Mouse (Mus musculus) liver, embryonic 14.5 days (tissue): ENCODE data around the gene Rer1. TPM values are rescaled to one million over a fixed set of nuclear protein-coding genes. Genes with fewer than 3 reads are reported as not detected.
A peak's percentile ranks its signal among the peaks of the same experiment; 100 is the strongest.

Experiments
- ATAC-seq: fragments of 200-750 bp; cut with Nextera tagmentation; 2 replicates; pipeline ENCODE4 v1.8.0; 2017; ENCODE audit warnings: moderate number of reproducible peaks, mild to moderate bottlenecking, moderate library complexity; ENCODE audit not compliant: insufficient read depth
- DNase-seq, 3 experiments: peaks; one replicate each; pipeline ENCODE4 v3.0.0-alpha.2; 2012 to 2013; ENCODE audit warnings: low read depth in 3 of 3, low spot score in 3 of 3
- H3K27ac ChIP-seq: fragments of 300-500 bp; sonication (generic); 2 replicates; pipeline ENCODE4 v1.5.1; 2014; ENCODE audit warnings: moderate library complexity, mild to moderate bottlenecking, control low read depth, inconsistent platforms
- H3K27me3 ChIP-seq: fragments of 300-500 bp; sonication (generic); 2 replicates; pipeline ENCODE4 v1.6.1; 2014; ENCODE audit warnings: mild to moderate bottlenecking, low read length, moderate library complexity; ENCODE audit not compliant: control insufficient read depth, insufficient read depth
- H3K36me3 ChIP-seq: fragments of 300-500 bp; sonication (generic); replicated peaks from 2 replicates; pipeline ENCODE4 v1.6.1; 2014; ENCODE audit warnings: low read depth; ENCODE audit not compliant: control insufficient read depth, insufficient read depth
- H3K4me1 ChIP-seq, 2 experiments: fragments of 200-500 bp in 1 of 2; fragments of 300-500 bp in 1 of 2; sonication (generic) in 1 of 2; replicated peaks; 2 replicates each; pipeline ENCODE4 v1.6.1; 2012 to 2014; ENCODE audit warnings: antibody characterized with exemption in 1 of 2, inconsistent platforms in 1 of 2, low read length in 1 of 2; ENCODE audit not compliant: control insufficient read depth in 2 of 2, insufficient read depth in 2 of 2
- H3K4me2 ChIP-seq: fragments of 300-500 bp; sonication (generic); 2 replicates; pipeline ENCODE4 v1.6.1; 2014; ENCODE audit warnings: low read depth, mild to moderate bottlenecking, control low read depth, moderate library complexity
- H3K4me3 ChIP-seq, 2 experiments: fragments of 200-500 bp in 1 of 2; fragments of 300-500 bp in 1 of 2; sonication (generic) in 1 of 2; 2 replicates each; pipeline ENCODE4 v1.5.1; 2012 to 2014; ENCODE audit warnings: low read depth in 2 of 2, low read length in 2 of 2, mild to moderate bottlenecking in 2 of 2, control low read depth in 1 of 2, inconsistent platforms in 1 of 2, moderate library complexity in 1 of 2; ENCODE audit not compliant: insufficient read depth in 1 of 2
- H3K9ac ChIP-seq: fragments of 300-500 bp; sonication (generic); replicated peaks from 2 replicates; pipeline ENCODE4 v1.6.1; 2014; ENCODE audit warnings: mild to moderate bottlenecking, control low read depth, moderate library complexity
- H3K9me3 ChIP-seq: fragments of 300-500 bp; sonication (generic); 2 replicates; pipeline ENCODE4 v1.6.1; 2016; ENCODE audit warnings: low read length, mixed read lengths; ENCODE audit not compliant: control insufficient read depth
- CTCF ChIP-seq: IDR thresholded peaks from 2 replicates; pipeline ENCODE4 v1.5.1; 2016; ENCODE audit warnings: antibody characterized with exemption, low read depth, control low read depth
- EP300 ChIP-seq: IDR thresholded peaks from 2 replicates; pipeline ENCODE4 v1.6.1; 2016; ENCODE audit warnings: antibody characterized with exemption, low read depth
- WGBS: fragments of 180-500 bp; shearing (Covaris S2); extraction: QIAGEN DNeasy Blood & Tissue Kit; methylation state at CpG from one replicate; pipeline ENCODE4 v1.1.7; 2014; ENCODE audit not compliant: insufficient replicate concordance; 5-methylcytosine and 5-hydroxymethylcytosine counted together
- polyA plus RNA-seq, 2 experiments: library from polyadenylated mRNA; depleted of rRNA in 1 of 2; stranded (reverse) in 1 of 2; unstranded in 1 of 2; fragments of >200 nt; fragmentation: Nextera tagmentation in 1 of 2; extraction: Ambion mirVana in 1 of 2; gene quantifications; 2 replicates each; pipeline versions ENCODE4 v1.2.1 to v1.2.3; 2012 to 2014

The Rer1 gene
- polyA plus RNA-seq, 2 experiments = 50.8 to 97.7 TPM

DNA sequence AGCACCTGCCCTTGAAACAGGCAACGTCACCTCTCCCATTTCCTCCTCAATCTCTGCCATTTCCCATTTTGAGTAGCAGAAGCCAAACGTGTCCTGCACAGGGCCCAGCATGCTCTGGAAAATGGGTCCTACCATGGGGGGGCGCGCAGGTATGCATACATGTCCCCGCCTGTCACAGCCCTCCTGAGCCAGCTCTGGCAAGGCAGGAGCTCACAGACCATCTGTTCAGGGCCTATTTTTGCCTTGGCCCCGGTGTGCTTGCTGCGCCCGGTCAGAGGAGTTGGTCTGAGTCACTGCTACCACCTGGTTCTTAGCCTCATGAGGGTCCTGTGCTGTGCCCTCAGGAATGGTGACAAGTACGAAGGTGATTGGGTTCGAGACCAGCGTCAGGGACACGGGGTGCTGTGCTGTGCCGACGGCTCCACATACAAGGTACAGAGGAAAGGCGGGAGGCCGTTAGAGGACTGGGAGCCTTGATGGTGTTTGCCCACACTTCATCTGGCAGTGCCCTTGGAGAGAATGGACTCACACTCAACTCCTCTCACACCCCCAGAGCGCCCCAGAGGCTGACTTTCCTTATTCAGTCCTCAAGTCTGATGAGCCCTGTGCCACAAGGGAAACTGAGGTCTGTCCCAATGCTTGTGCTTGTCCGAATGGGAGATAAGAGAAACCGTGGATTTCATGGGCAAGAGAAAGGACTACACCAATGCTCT, 6.7 kb upstream of the Rer1 start:
- 76% methylated on average over 19 of the region's 19 CpGs for WGBS
- Histone ChIP-seq H3K9me3 (no peaks in the 10 kb centered on the region), H3K4me1 (no peaks in the 10 kb centered on the region), H3K36me3 (no peaks in the 10 kb centered on the region), H3K4me2 (no peak overlapping the region), H3K9ac (no peak overlapping the region), H3K4me3 (no peak overlapping the region), H3K27ac (no peak overlapping the region), H3K27me3 (no peaks in the 10 kb centered on the region)
- TF ChIP-seq EP300 (no peak), CTCF (no peak)
- DNase-seq (no peak), ATAC-seq (no peak)

DNA sequence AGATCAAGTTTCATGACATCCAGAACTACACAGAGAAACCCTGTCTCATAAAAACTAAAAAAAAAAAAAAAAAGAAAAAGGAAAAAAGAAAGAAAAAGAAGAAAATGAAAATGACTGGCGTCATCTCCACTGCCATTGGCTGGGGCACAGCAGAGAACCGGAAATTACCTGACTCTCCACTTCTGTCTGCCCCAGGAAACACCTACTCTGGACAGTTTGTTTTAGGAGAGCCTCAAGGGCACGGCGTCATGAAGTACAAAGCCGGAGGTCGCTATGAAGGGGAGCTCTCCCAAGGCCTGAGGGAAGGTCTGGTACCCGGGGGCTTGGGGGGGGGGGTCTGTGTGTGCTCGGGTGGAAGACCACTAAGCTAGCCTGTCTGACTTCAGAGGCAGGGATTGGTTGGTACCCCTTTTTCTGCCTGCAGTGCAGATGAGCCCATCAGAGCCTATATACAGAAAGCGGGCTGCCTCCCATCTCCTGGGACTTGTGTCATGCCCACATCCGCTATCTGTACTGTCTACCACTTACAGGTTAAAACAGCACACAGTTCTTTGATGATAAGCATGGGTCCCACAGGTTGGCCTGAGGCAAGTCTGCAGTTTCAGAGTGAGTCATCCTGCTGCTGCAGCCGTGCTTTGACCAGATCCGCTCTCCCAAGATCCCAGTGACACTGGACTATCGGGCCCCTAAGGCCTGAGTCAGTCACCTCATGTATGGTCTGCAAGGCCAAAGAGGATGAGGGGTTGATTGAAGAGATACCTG, 4.7 kb upstream of the Rer1 start:
- Histone ChIP-seq H3K9me3 (no peaks in the 10 kb centered on the region), H3K4me3 (no peak overlapping the region), H3K27ac (no peak overlapping the region), H3K4me2 (no peak overlapping the region), H3K4me1 (peaks cover 7 to 8% of the 10 kb centered on the region in 2 experiments), H3K27me3 (no peaks in the 10 kb centered on the region), H3K9ac (no peak overlapping the region), H3K36me3 (no peaks in the 10 kb centered on the region)
- TF ChIP-seq EP300 (no peak), CTCF (no peak)
- 81% methylated on average over 13 of the region's 13 CpGs for WGBS
- no peak for DNase-seq
- no peak for ATAC-seq

DNA sequence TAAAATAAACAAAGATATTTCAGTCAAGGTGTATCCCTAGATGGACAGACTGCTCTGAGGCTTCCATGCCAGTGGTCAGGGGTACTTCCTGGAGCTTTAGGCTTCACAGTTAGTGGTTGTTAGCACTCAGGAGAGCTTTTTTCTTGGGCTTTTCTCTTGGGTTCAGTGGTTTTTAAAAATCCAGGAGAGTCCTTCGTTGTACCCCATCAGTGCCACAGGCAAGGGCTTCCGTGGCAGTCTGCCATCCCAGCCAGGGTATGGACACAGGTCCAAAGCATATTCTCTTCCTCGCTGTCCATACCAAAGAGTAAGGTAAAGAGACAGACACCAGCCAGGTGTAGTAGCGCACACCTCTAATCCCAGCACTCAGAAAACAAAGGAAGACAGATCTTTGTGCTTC, 4.0 kb upstream of the Rer1 start:
- Histone ChIP-seq H3K9ac (no peak overlapping the region), H3K4me3 (no peak overlapping the region), H3K4me2 (no peak overlapping the region), H3K4me1 (peaks cover 9 to 10% of the 10 kb centered on the region in 2 experiments), H3K27ac (no peak overlapping the region), H3K27me3 (no peaks in the 10 kb centered on the region), H3K36me3 (no peaks in the 10 kb centered on the region), H3K9me3 (no peaks in the 10 kb centered on the region)
- TF ChIP-seq CTCF = no peak
- TF ChIP-seq EP300 = no peak
- no peak for ATAC-seq
- no peak for DNase-seq
- WGBS = 78% methylated on average over 4 of the region's 4 CpGs

DNA sequence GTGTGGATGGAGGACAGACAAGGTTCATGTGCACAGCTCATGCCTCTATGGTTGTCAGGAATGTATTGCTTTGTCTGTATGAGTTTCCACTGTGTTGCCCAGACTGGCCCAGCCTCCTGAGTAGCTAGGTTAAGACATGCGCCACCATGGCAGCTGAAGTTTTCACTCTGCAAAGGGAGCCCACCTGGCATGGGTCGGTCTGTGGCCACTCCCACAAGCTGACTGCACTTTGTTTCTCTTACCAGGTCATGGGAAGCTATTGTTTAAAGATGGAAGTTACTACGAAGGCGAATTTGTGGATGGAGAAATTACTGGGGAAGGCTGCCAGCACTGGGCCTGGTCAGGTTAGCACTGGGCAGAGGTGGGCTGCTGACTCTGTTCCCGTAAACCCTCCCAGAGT, 3.1 kb upstream of the Rer1 start:
- no peaks in the 10 kb centered on the region for H3K9me3 ChIP-seq
- H3K36me3 ChIP-seq = no peaks in the 10 kb centered on the region
- no peak overlapping the region for H3K4me2 ChIP-seq
- no peaks in the 10 kb centered on the region for H3K27me3 ChIP-seq
- TF ChIP-seq EP300 (no peak), CTCF (no peak)
- 82% methylated on average over 5 of the region's 5 CpGs for WGBS
- DNase-seq (no peak), ATAC-seq (no peak)
- H3K27ac ChIP-seq = no peak overlapping the region
- peaks cover 17% of the 10 kb centered on the region in 2 experiments for H3K4me1 ChIP-seq
- H3K4me3 ChIP-seq = no peak overlapping the region
- no peak overlapping the region for H3K9ac ChIP-seq

DNA sequence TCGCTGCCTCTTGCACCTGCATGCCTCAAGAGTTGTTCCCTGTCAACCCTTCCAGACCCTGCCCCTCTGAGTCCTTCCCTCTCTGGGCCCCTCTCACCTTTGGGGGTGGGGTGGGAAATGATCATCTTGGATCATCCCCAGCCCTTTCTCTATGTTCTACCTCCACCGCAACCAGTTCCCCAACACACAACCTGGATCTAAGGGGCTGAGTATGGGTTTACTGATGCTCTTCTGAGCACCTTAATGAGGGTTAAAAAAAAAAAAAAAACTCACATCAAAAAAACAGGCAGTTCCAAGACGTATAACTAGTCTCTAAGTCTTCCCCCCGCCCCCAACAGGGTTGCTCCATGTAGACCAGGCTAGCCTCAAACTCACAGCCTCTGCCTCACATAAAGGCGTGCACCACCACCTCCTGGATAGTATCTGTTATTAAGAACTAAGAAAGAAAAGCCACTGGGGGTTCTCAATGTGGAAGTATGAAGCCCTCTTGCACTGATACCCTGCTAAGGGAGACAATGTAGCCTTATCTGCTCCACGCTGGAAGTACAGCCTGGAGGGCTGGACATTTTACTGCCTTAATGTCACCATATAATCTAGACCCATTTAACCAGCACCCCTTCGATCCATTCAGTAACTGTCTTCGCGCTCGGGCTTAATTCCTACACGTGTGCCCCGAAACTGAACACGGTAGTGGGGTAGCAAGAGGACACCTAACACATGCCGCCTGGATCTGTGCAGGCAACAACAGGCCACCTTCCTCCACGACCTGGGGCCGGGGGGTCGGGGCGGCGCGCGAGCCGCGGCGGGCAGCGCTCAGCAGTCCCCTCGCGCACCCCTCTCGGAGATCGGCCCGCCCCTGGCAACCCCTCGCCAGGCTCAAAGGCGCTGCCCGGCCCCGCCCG, 725 bp downstream of the Rer1 start:
- peaks cover 21% of the 10 kb centered on the region for H3K36me3 ChIP-seq
- DNase-seq (peak in 1 of 3 experiments; percentile 17), ATAC-seq (peak; percentile 81; the same call in 1 of the 2 replicates)
- H3K27ac ChIP-seq = peak overlapping the region; percentile 67
- peak overlapping the region; percentile 84 for H3K9ac ChIP-seq
- 5% methylated on average over 35 of the region's 35 CpGs for WGBS
- H3K27me3 ChIP-seq = no peaks in the 10 kb centered on the region
- H3K4me3 ChIP-seq = peak overlapping the region; percentile 88 to 100
- peaks cover 18 to 20% of the 10 kb centered on the region in 2 experiments for H3K4me1 ChIP-seq
- no peaks in the 10 kb centered on the region for H3K9me3 ChIP-seq
- TF ChIP-seq CTCF (no peak), EP300 (no peak)
- H3K4me2 ChIP-seq = peak overlapping the region; percentile 92
